Mouse (Mus musculus) limb, embryonic 11.5 days (tissue): Measurements from ENCODE around the gene Trub2. TPM values are rescaled to one million over a fixed set of nuclear protein-coding genes. Genes with fewer than 3 reads are reported as not detected.

Experiments
- ATAC-seq: fragments of 200-750 bp; cut with Nextera tagmentation; 2 replicates; pipeline ENCODE4 v1.8.0; 2017; ENCODE audit warnings: low read depth; ENCODE audit not compliant: insufficient number of reproducible peaks, low FRiP score, low TSS enrichment
- DNase-seq: peaks from one replicate; pipeline ENCODE4 v3.0.0-alpha.2; 2015; ENCODE audit warnings: low spot score
- H3K27ac ChIP-seq: fragments of 300-500 bp; sonication (generic); replicated peaks from 2 replicates; pipeline ENCODE4 v1.5.1; 2014; ENCODE audit warnings: low read depth, mild to moderate bottlenecking, low read length
- H3K27me3 ChIP-seq: fragments of 300-500 bp; sonication (generic); 2 replicates; pipeline ENCODE4 v1.6.1; 2014; ENCODE audit warnings: mild to moderate bottlenecking, low read length, mixed read lengths; ENCODE audit not compliant: control insufficient read depth, insufficient read depth
- H3K36me3 ChIP-seq: fragments of 300-500 bp; sonication (generic); 2 replicates; pipeline ENCODE4 v1.6.1; 2014; ENCODE audit warnings: mild to moderate bottlenecking, low read length, moderate library complexity, mixed read lengths; ENCODE audit not compliant: control insufficient read depth, insufficient read depth
- H3K4me1 ChIP-seq: fragments of 300-500 bp; sonication (generic); 2 replicates; pipeline ENCODE4 v1.6.1; 2014; ENCODE audit warnings: low read length, mixed read lengths; ENCODE audit not compliant: control insufficient read depth, insufficient read depth
- H3K4me2 ChIP-seq: fragments of 300-500 bp; sonication (generic); 2 replicates; pipeline ENCODE4 v1.6.1; 2014; ENCODE audit warnings: low read depth, mild to moderate bottlenecking, moderate library complexity; ENCODE audit not compliant: severe bottlenecking
- H3K4me3 ChIP-seq: fragments of 300-500 bp; sonication (generic); 2 replicates; pipeline ENCODE4 v1.5.1; 2014; ENCODE audit warnings: low read depth, low read length
- H3K9ac ChIP-seq: fragments of 300-500 bp; sonication (generic); 2 replicates; pipeline ENCODE4 v1.6.1; 2014; ENCODE audit warnings: mild to moderate bottlenecking, low read length
- H3K9me3 ChIP-seq: fragments of 300-500 bp; sonication (generic); 2 replicates; pipeline ENCODE4 v1.6.1; 2016; ENCODE audit warnings: low read length; ENCODE audit not compliant: control insufficient read depth
- WGBS: fragments of 180-500 bp; shearing (Covaris S2); extraction: QIAGEN DNeasy Blood & Tissue Kit; methylation state at CpG from one replicate; pipeline ENCODE4 v1.1.7; 2014; 5-methylcytosine and 5-hydroxymethylcytosine counted together
- polyA plus RNA-seq: library from polyadenylated mRNA; unstranded; fragments of >200 nt; fragmentation: Nextera tagmentation; extraction: Ambion mirVana; gene quantifications from 2 replicates; pipeline ENCODE4 v1.2.1, GENCODE M21; 2014

The Trub2 gene
- polyA plus RNA-seq, 1 experiment from 2014 or later, result 36.1 TPM

- no peaks in the 10 kb centered on the region for H3K9me3 ChIP-seq
- H3K36me3 ChIP-seq, result peaks cover 14% of the 10 kb centered on the region; the same call in 1 of the 2 replicates
- no peak overlapping the region for H3K4me3 ChIP-seq
- no peak for DNase-seq
- no peak overlapping the region for H3K27ac ChIP-seq
- H3K9ac ChIP-seq, result no peak overlapping the region
- 71% methylated on average over 3 of the region's 3 CpGs for WGBS
- no peaks in the 10 kb centered on the region for H3K27me3 ChIP-seq
- ATAC-seq, result no peak
- no peak overlapping the region for H3K4me2 ChIP-seq
- no peaks in the 10 kb centered on the region for H3K4me1 ChIP-seq
Measured at GRCm38 (mm10) chr2:29731545-29731944, 56.8 kb downstream of the Trub2 start.

- Histone ChIP-seq H3K9me3 (no peaks in the 10 kb centered on the region), H3K4me3 (no peak overlapping the region), H3K36me3 (peaks cover 21% of the 10 kb centered on the region), H3K4me1 (no peaks in the 10 kb centered on the region), H3K27me3 (no peaks in the 10 kb centered on the region), H3K9ac (no peak overlapping the region), H3K27ac (no peak overlapping the region), H3K4me2 (no peak overlapping the region)
- WGBS, result 54% methylated on average over 2 of the region's 2 CpGs
- DNase-seq (no peak), ATAC-seq (no peak)
Measured at GRCm38 (mm10) chr2:29729500-29729899, 58.8 kb downstream of the Trub2 start.

- Histone ChIP-seq H3K9ac (no peak overlapping the region), H3K36me3 (peaks cover 22% of the 10 kb centered on the region), H3K27ac (no peak overlapping the region), H3K4me2 (no peak overlapping the region), H3K9me3 (no peaks in the 10 kb centered on the region), H3K4me1 (no peaks in the 10 kb centered on the region), H3K4me3 (no peak overlapping the region), H3K27me3 (no peaks in the 10 kb centered on the region)
- 86% methylated on average over 5 of the region's 5 CpGs for WGBS
- ATAC-seq (no peak), DNase-seq (no peak)
Measured at GRCm38 (mm10) chr2:29724664-29725365, 63.5 kb downstream of the Trub2 start.

- H3K9me3 ChIP-seq, result no peaks in the 10 kb centered on the region
- WGBS, result 92% methylated on average over 3 of the region's 3 CpGs
- ATAC-seq (no peak), DNase-seq (no peak)
- no peak overlapping the region for H3K9ac ChIP-seq
- no peaks in the 10 kb centered on the region for H3K27me3 ChIP-seq
- no peaks in the 10 kb centered on the region for H3K4me1 ChIP-seq
- H3K36me3 ChIP-seq, result peaks cover 22% of the 10 kb centered on the region
- no peak overlapping the region for H3K4me3 ChIP-seq
- no peak overlapping the region for H3K27ac ChIP-seq
- H3K4me2 ChIP-seq, result no peak overlapping the region
Measured at GRCm38 (mm10) chr2:29723132-29723531, 65.2 kb downstream of the Trub2 start.

GRCm38 (mm10) chr2:29718581-29718980 lies 69.7 kb downstream of the Trub2 start:
- Histone ChIP-seq H3K4me1 (no peaks in the 10 kb centered on the region), H3K27me3 (no peaks in the 10 kb centered on the region), H3K4me2 (no peak overlapping the region), H3K4me3 (no peak overlapping the region), H3K9ac (no peak overlapping the region), H3K9me3 (no peaks in the 10 kb centered on the region), H3K36me3 (peaks cover 17% of the 10 kb centered on the region), H3K27ac (no peak overlapping the region)
- WGBS, result 90% methylated on average over 5 of the region's 5 CpGs
- ATAC-seq (no peak), DNase-seq (no peak)

GRCm38 (mm10) chr2:29716691-29717090 lies 71.6 kb downstream of the Trub2 start:
- Histone ChIP-seq H3K9ac (no peak overlapping the region), H3K36me3 (peaks cover 17% of the 10 kb centered on the region), H3K27me3 (no peaks in the 10 kb centered on the region), H3K4me2 (no peak overlapping the region), H3K9me3 (no peaks in the 10 kb centered on the region), H3K4me1 (no peaks in the 10 kb centered on the region), H3K4me3 (no peak overlapping the region), H3K27ac (no peak overlapping the region)
- ATAC-seq (peak; percentile 47; the same call in 1 of the 2 replicates), DNase-seq (peak; percentile 52)
- WGBS, result 17% methylated on average over 6 of the region's 6 CpGs

GRCm38 (mm10) chr2:29716143-29716542 lies 72.2 kb downstream of the Trub2 start:
- Histone ChIP-seq H3K9ac (no peak overlapping the region), H3K4me3 (no peak overlapping the region), H3K4me1 (no peaks in the 10 kb centered on the region), H3K27me3 (no peaks in the 10 kb centered on the region), H3K36me3 (peaks cover 16% of the 10 kb centered on the region), H3K27ac (peak overlapping the region; percentile 21; the same call in 1 of the 2 replicates), H3K4me2 (no peak overlapping the region), H3K9me3 (no peaks in the 10 kb centered on the region)
- no peak for ATAC-seq
- WGBS, result 29% methylated on average over 7 of the region's 7 CpGs
- no peak for DNase-seq

- no peak for ATAC-seq
- Histone ChIP-seq H3K9me3 (no peaks in the 10 kb centered on the region), H3K9ac (no peak overlapping the region), H3K4me3 (no peak overlapping the region), H3K27ac (no peak overlapping the region), H3K36me3 (peaks cover 11% of the 10 kb centered on the region), H3K27me3 (no peaks in the 10 kb centered on the region), H3K4me1 (no peaks in the 10 kb centered on the region), H3K4me2 (no peak overlapping the region)
- 97% methylated on average over 5 of the region's 5 CpGs for WGBS
- DNase-seq, result no peak
Measured at GRCm38 (mm10) chr2:29714127-29714526, 74.2 kb downstream of the Trub2 start.

- H3K4me3 ChIP-seq, result no peak overlapping the region
- H3K9ac ChIP-seq, result no peak overlapping the region
- ATAC-seq (no peak), DNase-seq (no peak)
- H3K9me3 ChIP-seq, result no peaks in the 10 kb centered on the region
- no peak overlapping the region for H3K4me2 ChIP-seq
- no peaks in the 10 kb centered on the region for H3K4me1 ChIP-seq
- H3K36me3 ChIP-seq, result peaks cover 11% of the 10 kb centered on the region
- WGBS, result 100% methylated on average over 1 of the region's 2 CpGs
- H3K27me3 ChIP-seq, result no peaks in the 10 kb centered on the region
- no peak overlapping the region for H3K27ac ChIP-seq
Measured at GRCm38 (mm10) chr2:29713501-29713900, 74.8 kb downstream of the Trub2 start.
